Mouse (Mus musculus) kidney, adult 9 months (tissue): ENCODE measurements around the gene Cst10.
A peak's percentile ranks its signal among the peaks of the same experiment; 100 is the strongest.

Experiments
- DNase-seq: peaks from one replicate; pipeline ENCODE4 v3.0.0; 2022

Cst10 gene

GRCm38 (mm10) chr2:149404757-149405156 is at the start of gene Cst10:
Gene Cst10, plus strand, starts transcription at chr2:149405057.
- no peak for DNase-seq

- no peak for DNase-seq
These were observed 11.9 kb upstream of the Cst10 start for GRCm38 (mm10) chr2:149392951-149393350.

DNA sequence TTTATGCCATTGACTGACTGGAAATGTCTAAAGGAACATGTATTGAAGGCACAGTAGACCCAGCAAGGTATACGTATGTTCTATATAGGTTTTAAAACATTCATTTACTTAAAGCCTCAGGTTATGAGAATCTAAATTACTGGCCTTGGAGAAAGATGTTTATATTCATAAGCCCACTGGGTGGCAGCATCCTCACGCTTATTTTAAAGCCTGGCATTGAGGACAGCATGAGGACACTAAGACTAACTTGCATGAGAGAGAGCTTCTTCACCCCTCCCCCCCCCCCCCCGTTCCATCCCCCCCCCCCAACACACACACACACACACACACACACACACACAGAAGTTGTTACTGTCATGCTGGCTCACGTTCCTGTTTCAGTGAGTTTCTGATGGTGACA is 17.7 kb downstream of the Cst10 start:
- DNase-seq, result peak; percentile 35
